Mouse (Mus musculus) stomach, postnatal 0 days (tissue): ENCODE measurements at regions not wholly inside any gene's neighbourhood (a gene's known extent, or its start where the extent isn't known, plus 50 kb on each side); places are given as distances from the start of the nearest gene placed in this dataset.

Experiments
- CTCF ChIP-seq: IDR thresholded peaks from 2 replicates; pipeline ENCODE4 v1.5.1; 2016; ENCODE audit warnings: antibody characterized with exemption, low read depth, mild to moderate bottlenecking, moderate library complexity
- EP300 ChIP-seq: optimal IDR thresholded peaks from 2 replicates; pipeline ENCODE3; 2016; ENCODE audit warnings: antibody characterized with exemption

- TF ChIP-seq EP300 (no peak), CTCF (no peak)
Observed at GRCm38 (mm10) chr7:136159136-136159535, 443.0 kb upstream of the Mki67 start.
